In genomic region chr11:38673367-38674056, GRCm38 (mm10) we compare ENCODE assay signal across 22 mouse cellular contexts.
DNase-seq lines count a peak whose midpoint lies in the region; ATAC-seq lines count a peak whose summit lies in the region.
"Had no signal": no experiment of that assay in that cellular context is flagged by ENCODE, and none has a peak within 500 bp of the region (broad histone marks: within the 10 kb centered on the region; RNA-seq: fewer than 3 reads in every experiment).

No protein-coding gene starts in this region.

- H3K4me1 ChIP-seq in forebrain, embryonic 14.5 days (ENCODE audit: control insufficient read depth, insufficient read depth, low read length), result no peaks in the 10 kb centered on the region
- H3K4me1 ChIP-seq in forebrain, embryonic 15.5 days, result no peaks in the 10 kb centered on the region
- H3K4me1 ChIP-seq in hindbrain, embryonic 14.5 days (replicated peaks; ENCODE audit: control insufficient read depth, insufficient read depth, low read length), result no peaks in the 10 kb centered on the region
- H3K4me1 ChIP-seq: embryonic facial prominence, embryonic 15.5 days; hindbrain, embryonic 13.5 days; limb, embryonic 12.5 days; megakaryocyte, embryonic 14.5 days had no signal

- WGBS in forebrain, embryonic 14.5 days, result 73% methylated on average over 5 of the region's 5 CpGs
- 65% methylated on average over 5 of the region's 5 CpGs for WGBS in forebrain, embryonic 15.5 days
- 67% methylated on average over 5 of the region's 5 CpGs for WGBS in hindbrain, embryonic 14.5 days

- H3K36me3 ChIP-seq in forebrain, embryonic 14.5 days (ENCODE audit: control insufficient read depth, insufficient read depth, low read length), result no peaks in the 10 kb centered on the region
- no peaks in the 10 kb centered on the region for H3K36me3 ChIP-seq in forebrain, embryonic 15.5 days
- no peaks in the 10 kb centered on the region for H3K36me3 ChIP-seq in hindbrain, embryonic 14.5 days (replicated peaks; ENCODE audit: control insufficient read depth, insufficient read depth)
- H3K36me3 ChIP-seq: embryonic facial prominence, embryonic 15.5 days; hindbrain, embryonic 13.5 days; limb, embryonic 12.5 days had no signal

- peak; percentile 1 for DNase-seq in forebrain, embryonic 14.5 days (ENCODE audit: low spot score)
- peak; percentile 58 to 77 for DNase-seq in layer of hippocampus, adult 18-20 months (ENCODE audit: low spot score in 2 of 2)
- no peak for DNase-seq in layer of hippocampus, postnatal 10 days (ENCODE audit: low spot score in 2 of 2)
- DNase-seq in Muller cell, postnatal 12 days (ENCODE audit: inconsistent ontology term), result peak; percentile 48
- DNase-seq in layer of hippocampus, adult 9-11 months, result peak; percentile 74
- DNase-seq in right cerebral cortex, postnatal 25 days, result no peak
- DNase-seq in hindbrain, embryonic 14.5 days (ENCODE audit: low spot score), result no peak
- DNase-seq: adrenal gland, adult 2 months; cerebellum, postnatal 10 days; heart, postnatal 14 days; kidney, adult 9 months; right cerebral cortex, postnatal 14 days had no signal

- H3K27me3 ChIP-seq in forebrain, embryonic 14.5 days (replicated peaks; ENCODE audit: control insufficient read depth, insufficient read depth, low read length), result no peaks in the 10 kb centered on the region
- H3K27me3 ChIP-seq in forebrain, embryonic 15.5 days, result no peaks in the 10 kb centered on the region
- H3K27me3 ChIP-seq in hindbrain, embryonic 14.5 days (ENCODE audit: control insufficient read depth, insufficient read depth, low read length), result no peaks in the 10 kb centered on the region
- H3K27me3 ChIP-seq: CH12.LX; embryonic facial prominence, embryonic 15.5 days; hindbrain, embryonic 13.5 days; limb, embryonic 12.5 days; megakaryocyte, embryonic 14.5 days had no signal

- no peak overlapping the region for H3K4me2 ChIP-seq in forebrain, embryonic 14.5 days (ENCODE audit: low read length)
- H3K4me2 ChIP-seq in forebrain, embryonic 15.5 days (replicated peaks), result no peak overlapping the region
- H3K4me2 ChIP-seq in hindbrain, embryonic 14.5 days (replicated peaks), result no peak overlapping the region
- H3K4me2 ChIP-seq: embryonic facial prominence, embryonic 15.5 days; heart, embryonic 11.5 days; hindbrain, embryonic 13.5 days; limb, embryonic 12.5 days had no signal

- no peaks in the 10 kb centered on the region for H3K9me3 ChIP-seq in forebrain, embryonic 14.5 days (replicated peaks; ENCODE audit: control insufficient read depth, low read length)
- no peaks in the 10 kb centered on the region for H3K9me3 ChIP-seq in forebrain, embryonic 15.5 days
- H3K9me3 ChIP-seq in hindbrain, embryonic 14.5 days (ENCODE audit: control insufficient read depth, low read length), result no peaks in the 10 kb centered on the region
- H3K9me3 ChIP-seq: embryonic facial prominence, embryonic 15.5 days; hindbrain, embryonic 13.5 days; limb, embryonic 12.5 days; megakaryocyte, embryonic 14.5 days had no signal

- H3K9ac ChIP-seq in forebrain, embryonic 14.5 days (ENCODE audit: low read length), result no peak overlapping the region
- H3K9ac ChIP-seq in forebrain, embryonic 15.5 days (replicated peaks), result no peak overlapping the region
- H3K9ac ChIP-seq in hindbrain, embryonic 14.5 days, result no peak overlapping the region
- H3K9ac ChIP-seq: embryonic facial prominence, embryonic 15.5 days; hindbrain, embryonic 13.5 days; limb, embryonic 12.5 days; liver, embryonic 14.5 days had no signal

- no peak overlapping the region for H3K27ac ChIP-seq in forebrain, embryonic 14.5 days (ENCODE audit: low read depth, low read length)
- no peak overlapping the region for H3K27ac ChIP-seq in forebrain, embryonic 15.5 days (replicated peaks)
- H3K27ac ChIP-seq in hindbrain, embryonic 14.5 days, result no peak overlapping the region
- H3K27ac ChIP-seq: embryonic facial prominence, embryonic 15.5 days; hindbrain, embryonic 13.5 days; limb, embryonic 12.5 days; liver, embryonic 14.5 days had no signal

- H3K4me3 ChIP-seq in forebrain, embryonic 14.5 days (ENCODE audit: low read depth, low read length), result no peak overlapping the region
- H3K4me3 ChIP-seq in forebrain, embryonic 15.5 days, result no peak overlapping the region
- H3K4me3 ChIP-seq in hindbrain, embryonic 14.5 days (replicated peaks; ENCODE audit: low read length), result no peak overlapping the region
- H3K4me3 ChIP-seq: embryonic facial prominence, embryonic 15.5 days; hindbrain, embryonic 13.5 days; limb, embryonic 12.5 days; megakaryocyte, embryonic 14.5 days had no signal

- ATAC-seq in forebrain, embryonic 14.5 days, result no peak
- no peak for ATAC-seq in forebrain, embryonic 15.5 days (replicated peaks)
- ATAC-seq in hindbrain, embryonic 14.5 days (ENCODE audit: low FRiP score), result no peak
- ATAC-seq: lung, postnatal 0 days; midbrain, embryonic 16.5 days had no signal

Comparison
In these comparisons a context has a peak if more than half of its experiments do, and no peak if none do; other contexts are left out.
1. DNase-seq: peak in forebrain, embryonic 14.5 days (single experiment), layer of hippocampus, adult 18-20 months (2 of 2), Muller cell, postnatal 12 days (single experiment) and layer of hippocampus, adult 9-11 months (single experiment); none in layer of hippocampus, postnatal 10 days (0 of 2), right cerebral cortex, postnatal 25 days (single experiment) and hindbrain, embryonic 14.5 days (single experiment).